Mouse (Mus musculus) central nervous system, embryonic 18 days (tissue): ENCODE measurements around the gene Gm8926. TPM values are rescaled to one million over a fixed set of nuclear protein-coding genes. Genes with fewer than 3 reads are reported as not detected.

ENCODE experiments used
- polyA plus RNA-seq: library from polyadenylated mRNA; depleted of rRNA; stranded (reverse); fragments of >200 nt; gene quantifications from 2 replicates; pipeline ENCODE4 v1.2.3, GENCODE M21; 2012; rRNA removed

The Gm8926 gene
- not detected in 2 replicates for polyA plus RNA-seq

DNA sequence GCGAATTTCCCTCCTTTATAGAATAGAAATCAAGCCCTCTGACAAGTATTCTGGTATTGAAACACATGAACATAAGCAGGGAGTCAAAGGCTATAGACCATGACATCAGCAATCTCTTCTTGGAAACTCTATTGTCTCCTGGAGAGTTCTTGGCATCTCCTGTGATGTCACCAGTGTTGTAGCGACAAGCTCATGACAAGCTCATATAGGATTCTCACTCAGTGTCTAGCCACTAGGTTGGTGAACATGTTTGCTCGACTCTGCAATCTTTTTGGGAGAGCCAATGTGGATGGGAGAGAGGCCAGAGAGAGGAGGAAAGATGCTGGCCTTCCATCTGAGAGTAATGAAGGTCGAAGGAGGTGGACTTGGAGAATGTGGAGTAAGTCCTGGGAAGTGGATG is at the start of gene Gm8926:
Gene Gm8926 (plus strand): TSS at position 301 of the 400 bp plus-strand sequence.

Other genes with a start within 250 kb of the Gm8926 start
- not detected in 2 replicates for gene Gm6460, start 175.6 kb upstream of the Gm8926 start, polyA plus RNA-seq
- not detected in 2 replicates for gene Gm8922, start 88.6 kb upstream of the Gm8926 start, polyA plus RNA-seq
- not detected in 2 replicates for gene Gm6465, start 75.0 kb downstream of the Gm8926 start, polyA plus RNA-seq
- not detected in 2 replicates for gene 4933402N22Rik, start 147.5 kb downstream of the Gm8926 start, polyA plus RNA-seq